In genomic region chr4:46452481-46452850, GRCm38 (mm10) we compare ENCODE assay signal across 8 mouse cellular contexts. TPM values are rescaled to one million over a fixed set of nuclear protein-coding genes. Genes with fewer than 3 reads are reported as not detected.
DNase-seq lines count a peak whose midpoint lies in the region; ATAC-seq and TF ChIP-seq lines count a peak whose summit lies in the region.

No protein-coding gene starts in this region.

- DNase-seq in gastrocnemius, adult 18-20 months (ENCODE audit: low spot score): peak; percentile 37
- DNase-seq in gastrocnemius, postnatal 25 days: no peak
- DNase-seq in embryo, embryonic 9.5 days (ENCODE audit: extremely low spot score): peak; percentile 78
- DNase-seq in heart, adult 8-10 months (ENCODE audit: low spot score): peak; percentile 36
- DNase-seq in kidney, adult 8-10 months: peak; percentile 38 to 45
- DNase-seq in liver: peak; percentile 88
- DNase-seq in midbrain, postnatal 0 days (ENCODE audit: low spot score): peak; percentile 58
- DNase-seq in splenic B cell, adult 2 months (ENCODE audit: low read depth, low spot score): peak; percentile 72

- no peak for TF ChIP-seq CTCF in midbrain, postnatal 0 days (IDR thresholded peaks at IDR 0.05)

- peak overlapping the region; percentile 94 for H3K27ac ChIP-seq in midbrain, postnatal 0 days (ENCODE audit: low read depth, low read length)

- no peaks in the 10 kb centered on the region for H3K36me3 ChIP-seq in midbrain, postnatal 0 days (ENCODE audit: insufficient read depth, low read length)
- no peaks in the 10 kb centered on the region for H3K36me3 ChIP-seq in splenic B cell, adult 2 months (ENCODE audit: control insufficient read depth, insufficient read depth, low read length, poor library complexity, severe bottlenecking)

- no peaks in the 10 kb centered on the region for H3K4me1 ChIP-seq in midbrain, postnatal 0 days (ENCODE audit: insufficient read depth, low read length)

- peak; percentile 29; the same call in 1 of the 2 replicates for ATAC-seq in midbrain, postnatal 0 days (ENCODE audit: low FRiP score)

- H3K27me3 ChIP-seq in midbrain, postnatal 0 days (ENCODE audit: insufficient read depth, low read length): no peaks in the 10 kb centered on the region
- no peaks in the 10 kb centered on the region for H3K27me3 ChIP-seq in splenic B cell, adult 2 months (ENCODE audit: control insufficient read depth, insufficient read depth, low read length, poor library complexity, severe bottlenecking)

- WGBS in midbrain, postnatal 0 days: under 1% methylated on average over 19 of the region's 19 CpGs

- peak overlapping the region; percentile 90 for H3K9ac ChIP-seq in midbrain, postnatal 0 days (replicated peaks; ENCODE audit: low read length, poor library complexity, severe bottlenecking)

- peak overlapping the region; percentile 61 for H3K4me2 ChIP-seq in midbrain, postnatal 0 days (ENCODE audit: low read depth, low read length, poor library complexity, severe bottlenecking)

- no peaks in the 10 kb centered on the region for H3K9me3 ChIP-seq in midbrain, postnatal 0 days (ENCODE audit: low read length)

- H3K4me3 ChIP-seq in midbrain, postnatal 0 days (ENCODE audit: low read depth, low read length): peak overlapping the region; percentile 92

RNA-seq across cellular contexts. Expression of gene Anp32b, which starts 1.8 kb away (rescaled TPM):
- 10 to 100 TPM; 63.2 to 66.2 TPM for total RNA-seq in gastrocnemius, adult 18-20 months (2021)
- 10 to 100 TPM; 54.1 to 59.9 TPM for total RNA-seq in gastrocnemius, postnatal 25 days (2021)
- 10 to 100 TPM; 59.5 to 64.7 (median 61.5) TPM for total RNA-seq in heart, adult 8-10 months (2022)
- total RNA-seq in midbrain, postnatal 0 days (2014; rRNA removed): 2.7 and 5.0 TPM in 2 replicates
- 45.8 and 50.5 TPM in 2 replicates for polyA plus RNA-seq in midbrain, postnatal 0 days (2015; fragmentation: Nextera tagmentation; extraction: Ambion mirVana)

RNA-seq across cellular contexts. Expression of gene Nans, which starts 36.6 kb away (rescaled TPM):
- total RNA-seq in gastrocnemius, adult 18-20 months (2021): 10 to 100 TPM; 17.6 to 19.9 TPM
- total RNA-seq in gastrocnemius, postnatal 25 days (2021): 10 to 100 TPM; 16.9 to 21.1 TPM
- 10 to 100 TPM; 12.1 to 16.8 (median 15.6) TPM for total RNA-seq in heart, adult 8-10 months (2022)
- total RNA-seq in midbrain, postnatal 0 days (2014; rRNA removed): 92.0 and 94.5 TPM in 2 replicates
- polyA plus RNA-seq in midbrain, postnatal 0 days (2015; fragmentation: Nextera tagmentation; extraction: Ambion mirVana): 56.9 and 59.6 TPM in 2 replicates

RNA-seq across cellular contexts. Expression of gene Hemgn, which starts 39.2 kb away (rescaled TPM):
- not detected for total RNA-seq in gastrocnemius, adult 18-20 months (2021)
- total RNA-seq in gastrocnemius, postnatal 25 days (2021): not detected
- total RNA-seq in heart, adult 8-10 months (2022): under 1 TPM in 1 of 4 experiments, not detected in 3; 0.37 TPM
- total RNA-seq in midbrain, postnatal 0 days (2014; rRNA removed): not detected in 2 replicates
- polyA plus RNA-seq in midbrain, postnatal 0 days (2015; fragmentation: Nextera tagmentation; extraction: Ambion mirVana): not detected in 2 replicates
